ENCODE assay signal across 8 mouse cellular contexts in genomic region chrX:162760115-162760942, GRCm38 (mm10). TPM values are rescaled to one million over a fixed set of nuclear protein-coding genes. Genes with fewer than 3 reads are reported as not detected.
DNase-seq lines count a peak whose midpoint lies in the region; ATAC-seq and TF ChIP-seq lines count a peak whose summit lies in the region.

TSS of gene Rbbp7 (plus strand) at chrX:162760402.

- no peaks in the 10 kb centered on the region for H3K9me3 ChIP-seq in hindbrain, embryonic 16.5 days (ENCODE audit: control insufficient read depth, low read length)

- peak within 1 kb of the TSS; percentile 60 for H3K4me3 ChIP-seq in hindbrain, embryonic 16.5 days (ENCODE audit: low read length)
- H3K4me3 ChIP-seq in left cerebral cortex, adult 2 months: peak within 1 kb of the TSS; percentile 62

- H3K4me1 ChIP-seq in hindbrain, embryonic 16.5 days (ENCODE audit: control insufficient read depth, insufficient read depth, low read depth, low read length): no peaks in the 10 kb centered on the region; the same call in none of the 2 replicates

- peak within 1 kb of the TSS; percentile 74 for H3K9ac ChIP-seq in hindbrain, embryonic 16.5 days (ENCODE audit: low read depth, low read length)

- ATAC-seq in hindbrain, embryonic 16.5 days: peak; percentile 98
- ATAC-seq in megakaryocyte, adult 5-6 weeks (ENCODE audit: poor library complexity, severe bottlenecking): peak; percentile 95

- 26% methylated on average over 54 of the region's 100 CpGs for WGBS in hindbrain, embryonic 16.5 days

- no peaks in the 10 kb centered on the region for H3K27me3 ChIP-seq in hindbrain, embryonic 16.5 days (replicated peaks; ENCODE audit: control insufficient read depth, insufficient read depth, low read length)

- peak within 1 kb of the TSS; percentile 60 for H3K4me2 ChIP-seq in hindbrain, embryonic 16.5 days (ENCODE audit: low read length)

- TF ChIP-seq CTCF in left cerebral cortex, adult 2 months (IDR thresholded peaks at IDR 0.05): no peak

- no peaks in the 10 kb centered on the region for H3K36me3 ChIP-seq in hindbrain, embryonic 16.5 days (ENCODE audit: control insufficient read depth, insufficient read depth, low read length)

- H3K27ac ChIP-seq in hindbrain, embryonic 16.5 days (ENCODE audit: low read depth, low read length): peak within 1 kb of the TSS; percentile 87
- peak within 1 kb of the TSS; percentile 88 for H3K27ac ChIP-seq in left cerebral cortex, adult 2 months

- intact Hi-C loops in left cerebral cortex, adult 2 months (cut with DNase I): loop anchor here (1.0 to 5.0 kb wide), 3 partner anchors 25 to 233 kb away; no protein-coding TSS in a partner anchor

- DNase-seq in T-cell, adult 2 months (ENCODE audit: low spot score): peak; percentile 94
- peak; percentile 82 to 91 for DNase-seq in cerebellum, postnatal 36 days
- DNase-seq in gastrocnemius, adult 18-20 months (ENCODE audit: low spot score): peak; percentile 89
- peak; percentile 89 to 90 for DNase-seq in left cerebral cortex, adult 2 months (ENCODE audit: extremely low spot score in 1 of 2, low spot score in 2 of 2)
- DNase-seq in right cerebral cortex, adult 2 months (ENCODE audit: low spot score in 2 of 2): peak; percentile 85
- DNase-seq in urinary bladder, postnatal 14 days (ENCODE audit: low spot score): peak; percentile 92

RNA-seq across cellular contexts. Expression of gene Rbbp7, which starts in this region (rescaled TPM):
- total RNA-seq in gastrocnemius, adult 18-20 months (2021): 10 to 100 TPM; 84.3 to 85.5 TPM
- 247 and 258 TPM in 2 replicates for polyA plus RNA-seq in hindbrain, embryonic 16.5 days (2015; fragmentation: Nextera tagmentation; extraction: Ambion mirVana)
- total RNA-seq in left cerebral cortex, adult 2 months (2021): 100 to 1,000 TPM; 137 to 155 TPM
- total RNA-seq in megakaryocyte, adult 5-6 weeks (2015): 147 and 167 TPM in 2 replicates
- 128 and 139 TPM in 2 replicates for total RNA-seq in megakaryocyte, adult 5-6 weeks (2017)

Comparison
In these comparisons a context has a peak if more than half of its experiments do, and no peak if none do; other contexts are left out.
1. Peak in every context shown above with its lines: DNase-seq, ATAC-seq, H3K4me3 ChIP-seq and H3K27ac ChIP-seq.